In the genomic region with DNA sequence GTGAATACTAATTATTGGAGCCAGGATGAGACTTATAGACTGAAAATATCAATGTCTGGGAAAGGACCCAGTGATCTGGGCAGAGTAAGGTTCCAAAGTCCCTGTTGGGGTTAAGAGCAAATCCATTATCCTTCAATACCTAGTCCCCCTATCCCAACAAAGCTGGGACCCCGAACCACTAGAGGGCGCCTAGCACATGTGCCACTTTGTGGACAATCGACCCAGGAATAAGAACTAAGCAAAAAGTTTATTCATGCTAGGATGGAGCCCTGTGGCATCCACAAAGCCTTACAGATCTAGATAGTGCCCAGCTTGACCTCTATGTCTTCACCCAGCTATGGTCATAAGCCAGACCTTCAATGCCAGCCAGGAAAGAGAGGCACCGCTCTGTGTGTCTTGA, we compare ENCODE assay signal across 9 mouse cellular contexts. TPM values are rescaled to one million over a fixed set of nuclear protein-coding genes. Genes with fewer than 3 reads are reported as not detected.
DNase-seq lines count a peak whose midpoint lies in the region; TF ChIP-seq lines count a peak whose summit lies in the region.
"Had no signal": no experiment of that assay in that cellular context is flagged by ENCODE, and none has a peak within 500 bp of the region (broad histone marks: within the 10 kb centered on the region; RNA-seq: fewer than 3 reads in every experiment).

No protein-coding gene starts in this region.

- H3K27ac ChIP-seq in embryonic facial prominence, embryonic 10.5 days (replicated peaks): no peak overlapping the region; the same call in 1 of the 2 replicates
- no peak overlapping the region for H3K27ac ChIP-seq in heart, embryonic 10.5 days
- no peak overlapping the region for H3K27ac ChIP-seq in thymus, adult 2 months (ENCODE audit: control insufficient read depth, insufficient read depth, low read length)

- DNase-seq in CD4-positive helper T cell, adult 2 months (ENCODE audit: low read depth, low spot score): peak; percentile 75
- DNase-seq in adrenal gland, adult 8-10 months: peak; percentile 70
- DNase-seq in embryonic facial prominence, embryonic 10.5 days (ENCODE audit: low spot score): peak; percentile 87
- peak; percentile 87 for DNase-seq in heart, embryonic 10.5 days (ENCODE audit: low spot score)
- DNase-seq in kidney, postnatal 25 days: peak; percentile 89 to 96
- DNase-seq in lung, adult 18-20 months: peak; percentile 79 to 86
- peak; percentile 65 for DNase-seq in ovary, adult 18-20 months (ENCODE audit: low spot score)
- peak; percentile 82 for DNase-seq in thymus, adult 2 months

- no peak overlapping the region for H3K4me3 ChIP-seq in embryonic facial prominence, embryonic 10.5 days
- no peak overlapping the region for H3K4me3 ChIP-seq in heart, embryonic 10.5 days
- H3K4me3 ChIP-seq in thymus, adult 2 months (ENCODE audit: control insufficient read depth, insufficient read depth, low read length): no peak overlapping the region
- H3K4me3 ChIP-seq: erythroblast, embryonic 14.5 days had no signal

- no peak for TF ChIP-seq POLR2A in thymus, adult 2 months (IDR thresholded peaks at IDR 0.05; ENCODE audit: control insufficient read depth, extremely low read depth, insufficient read depth, low read length, poor library complexity)

- H3K36me3 ChIP-seq in embryonic facial prominence, embryonic 10.5 days (replicated peaks): no peaks in the 10 kb centered on the region
- no peaks in the 10 kb centered on the region for H3K36me3 ChIP-seq in heart, embryonic 10.5 days
- H3K36me3 ChIP-seq in thymus, adult 2 months (ENCODE audit: control insufficient read depth, insufficient read depth, low read length): no peaks in the 10 kb centered on the region

- 17% methylated on average over 4 of the region's 4 CpGs for WGBS in embryonic facial prominence, embryonic 10.5 days
- 20% methylated on average over 4 of the region's 4 CpGs for WGBS in heart, embryonic 10.5 days
- WGBS in thymus, adult 2 months: 23% methylated on average over 4 of the region's 4 CpGs

- H3K27me3 ChIP-seq in embryonic facial prominence, embryonic 10.5 days (replicated peaks; ENCODE audit: low read depth, poor library complexity, severe bottlenecking): no peaks in the 10 kb centered on the region
- no peaks in the 10 kb centered on the region for H3K27me3 ChIP-seq in heart, embryonic 10.5 days (ENCODE audit: insufficient read depth, poor library complexity, severe bottlenecking)
- no peaks in the 10 kb centered on the region for H3K27me3 ChIP-seq in thymus, adult 2 months (ENCODE audit: control insufficient read depth, insufficient read depth, low read length)

- H3K9me3 ChIP-seq in embryonic facial prominence, embryonic 10.5 days: no peaks in the 10 kb centered on the region
- no peaks in the 10 kb centered on the region for H3K9me3 ChIP-seq in heart, embryonic 10.5 days

- peaks cover 23% of the 10 kb centered on the region for H3K4me1 ChIP-seq in embryonic facial prominence, embryonic 10.5 days
- H3K4me1 ChIP-seq in heart, embryonic 10.5 days: peaks cover 14% of the 10 kb centered on the region
- no peaks in the 10 kb centered on the region for H3K4me1 ChIP-seq in thymus, adult 2 months (replicated peaks; ENCODE audit: control insufficient read depth, insufficient read depth, low read length)

- no peak for TF ChIP-seq CTCF in thymus, adult 2 months (IDR thresholded peaks at IDR 0.05; ENCODE audit: borderline replicate concordance, control insufficient read depth, extremely low read depth, insufficient read depth, low read length, poor library complexity)

RNA-seq across cellular contexts. Expression of a gene that starts 8.3 kb away (rescaled TPM):
- 10 to 100 TPM in 1 of 4 experiments, 1 to 10 TPM in 3; 6.1 to 10.8 (median 7.6) TPM for total RNA-seq in adrenal gland, adult 8-10 months (2022)
- polyA plus RNA-seq in embryonic facial prominence, embryonic 10.5 days (2016; fragmentation: Nextera tagmentation; extraction: Ambion mirVana): 37.7 and 39.5 TPM in 2 replicates
- 9.5 and 17.5 TPM in 2 replicates for polyA plus RNA-seq in heart, embryonic 10.5 days (2016; fragmentation: Nextera tagmentation; extraction: Ambion mirVana)
- 12.0 and 13.5 TPM in 2 replicates for polyA plus RNA-seq in thymus, adult 2 months (2012; rRNA removed)

RNA-seq across cellular contexts. Expression of a gene that starts 26.3 kb away (rescaled TPM):
- total RNA-seq in adrenal gland, adult 8-10 months (2022): 10 to 100 TPM in 1 of 4 experiments, 1 to 10 TPM in 3; 5.5 to 10.2 (median 5.9) TPM
- 25.5 and 26.6 TPM in 2 replicates for polyA plus RNA-seq in embryonic facial prominence, embryonic 10.5 days (2016; fragmentation: Nextera tagmentation; extraction: Ambion mirVana)
- polyA plus RNA-seq in heart, embryonic 10.5 days (2016; fragmentation: Nextera tagmentation; extraction: Ambion mirVana): 87.3 and 201 TPM in 2 replicates
- 5.3 and 12.1 TPM in 2 replicates for polyA plus RNA-seq in thymus, adult 2 months (2012; rRNA removed)
- polyA plus RNA-seq: erythroblast, embryonic 14.5 days had no signal

RNA-seq across cellular contexts. Expression of a gene that starts 26.6 kb away (rescaled TPM):
- 10 to 100 TPM; 14.6 to 28.9 (median 23.8) TPM for total RNA-seq in adrenal gland, adult 8-10 months (2022)
- 22.2 and 22.3 TPM in 2 replicates for polyA plus RNA-seq in embryonic facial prominence, embryonic 10.5 days (2016; fragmentation: Nextera tagmentation; extraction: Ambion mirVana)
- polyA plus RNA-seq in heart, embryonic 10.5 days (2016; fragmentation: Nextera tagmentation; extraction: Ambion mirVana): 13.9 and 20.7 TPM in 2 replicates
- polyA plus RNA-seq in thymus, adult 2 months (2012; rRNA removed): 11.8 and 14.3 TPM in 2 replicates

RNA-seq across cellular contexts. Expression of a gene that starts 56.9 kb away (rescaled TPM):
- 100 to 1,000 TPM in 2 of 4 experiments, 10 to 100 TPM in 2; 81.7 to 124 (median 102) TPM for total RNA-seq in adrenal gland, adult 8-10 months (2022)
- 92.6 and 97.5 TPM in 2 replicates for polyA plus RNA-seq in embryonic facial prominence, embryonic 10.5 days (2016; fragmentation: Nextera tagmentation; extraction: Ambion mirVana)
- polyA plus RNA-seq in heart, embryonic 10.5 days (2016; fragmentation: Nextera tagmentation; extraction: Ambion mirVana): 116 and 130 TPM in 2 replicates
- 35.7 and 40.4 TPM in 2 replicates for polyA plus RNA-seq in thymus, adult 2 months (2012; rRNA removed)
